Mouse (Mus musculus) urinary bladder, adult 2 months (tissue): ENCODE results near the gene Pigc. TPM values are rescaled to one million over a fixed set of nuclear protein-coding genes. Genes with fewer than 3 reads are reported as not detected.

Experiments used
- DNase-seq: peaks from one replicate; pipeline ENCODE4 v3.0.0; 2022; ENCODE audit warnings: low spot score
- polyA plus RNA-seq: library from polyadenylated mRNA; depleted of rRNA; stranded (reverse); fragments of >200 nt; gene quantifications from 2 replicates; pipeline ENCODE4 v1.2.3, GENCODE M21; 2012

Pigc gene
- polyA plus RNA-seq, 1 experiment = 26.1 TPM

- no peak for DNase-seq
These were observed 7.5 kb downstream of the Pigc start for GRCm38 (mm10) chr1:161976255-161977182.

DNA sequence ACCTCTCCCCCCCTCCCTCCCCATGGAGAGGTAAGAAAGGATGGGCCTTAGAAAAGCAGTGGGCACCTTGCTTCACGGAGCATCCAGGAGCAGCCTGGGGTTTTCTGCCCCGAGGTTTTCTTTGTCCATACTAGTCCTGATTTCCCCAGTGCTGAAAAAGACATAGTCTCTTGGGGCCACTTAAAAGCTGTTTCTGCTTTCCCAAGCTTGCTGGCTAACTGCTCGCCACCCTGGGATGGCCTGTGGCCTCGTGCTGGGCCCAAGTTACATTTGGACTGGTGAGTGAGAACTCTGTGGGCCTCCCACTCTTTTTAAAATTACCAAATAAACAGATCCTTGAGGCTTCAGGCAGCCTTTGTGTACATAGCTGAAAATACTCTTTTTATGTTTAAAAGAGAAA is 8.3 kb downstream of the Pigc start:
- DNase-seq = no peak

DNA sequence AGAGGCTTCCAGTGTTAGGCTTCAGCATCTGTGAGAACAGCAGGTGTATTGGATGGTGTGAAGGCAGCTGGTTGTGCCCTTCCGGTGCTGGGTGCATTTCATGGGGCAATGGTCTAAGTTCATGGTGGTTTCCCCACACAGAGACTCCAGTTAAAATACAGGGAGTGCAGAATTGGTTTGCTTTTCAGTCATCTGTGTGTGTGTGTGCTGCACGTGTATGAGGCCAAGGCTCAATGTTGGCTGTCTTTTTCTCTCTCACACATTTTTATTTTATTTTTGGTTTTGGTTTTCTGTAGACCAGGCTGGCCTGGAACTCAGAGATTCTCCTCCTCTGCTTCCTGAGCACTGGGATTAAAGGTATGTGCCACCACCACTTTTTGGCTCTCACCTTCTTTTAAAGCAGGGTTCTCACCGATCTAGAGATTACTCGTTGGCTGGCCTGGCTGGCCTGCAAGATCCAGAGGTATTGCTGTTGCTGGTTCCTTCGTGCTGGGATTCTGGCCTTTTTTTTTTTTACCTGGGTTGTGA is 9.3 kb downstream of the Pigc start:
- DNase-seq = no peak

GRCm38 (mm10) chr1:161979536-161979935 is 10.6 kb downstream of the Pigc start, which contains the start of gene 4930558K02Rik:
TSS of gene 4930558K02Rik (minus strand) at chr1:161979636.
- no peak for DNase-seq

DNA sequence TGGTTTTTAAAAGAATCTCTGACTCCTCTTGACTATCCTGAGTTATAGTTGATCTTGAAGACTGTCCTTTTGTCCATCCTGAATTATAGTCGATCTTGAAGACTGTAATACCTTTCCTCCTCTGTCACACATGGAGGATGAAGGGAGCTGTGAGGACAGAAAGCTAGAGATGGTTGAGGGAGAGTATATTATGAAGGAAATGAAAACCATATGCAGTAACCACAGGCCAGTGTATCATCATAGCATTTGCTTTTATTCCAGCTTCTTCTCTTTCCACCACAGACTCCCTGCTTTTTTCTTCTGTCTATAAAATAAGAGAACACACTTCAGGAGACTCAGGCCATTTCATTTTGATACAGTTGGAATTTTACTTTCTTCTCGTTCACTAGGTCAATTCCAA is 11.1 kb downstream of the Pigc start:
- DNase-seq = no peak

DNA sequence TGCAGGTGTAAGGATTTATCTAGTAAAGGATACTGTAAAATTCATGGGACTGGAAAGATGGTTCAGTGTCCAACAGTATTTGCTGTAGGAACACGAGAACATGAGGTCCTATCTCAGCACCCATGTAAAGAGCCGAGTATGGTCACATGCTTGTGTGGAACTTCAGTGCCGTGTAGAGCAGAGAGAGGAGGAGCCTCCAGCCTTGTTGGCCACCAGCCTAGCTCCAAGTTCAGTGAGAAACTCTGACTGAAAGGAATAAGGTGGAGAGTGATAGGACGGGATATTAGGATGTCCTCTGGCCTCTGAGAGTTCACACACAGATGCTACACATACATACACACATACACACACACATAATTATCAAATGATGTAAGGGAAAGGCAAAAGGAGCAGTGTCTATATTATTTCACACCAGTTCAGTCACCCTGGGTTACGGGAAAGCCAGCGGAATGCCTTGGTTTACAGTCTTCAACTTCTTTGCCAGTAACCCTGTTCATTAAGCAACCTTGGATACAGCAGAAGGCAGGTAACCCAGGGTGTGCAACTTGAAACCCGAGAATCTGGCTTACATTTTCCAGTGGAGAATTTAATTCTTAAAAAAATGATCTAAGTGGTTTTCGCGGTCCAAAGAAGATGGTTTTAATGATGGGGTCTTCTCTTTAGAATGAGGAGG is 11.8 kb downstream of the Pigc start:
- DNase-seq = no peak

GRCm38 (mm10) chr1:161983451-161983850 is 14.5 kb downstream of the Pigc start:
- DNase-seq = no peak

- no peak for DNase-seq
These were observed 15.1 kb downstream of the Pigc start for GRCm38 (mm10) chr1:161983979-161984566.

GRCm38 (mm10) chr1:161990684-161991578 is 21.9 kb downstream of the Pigc start:
- no peak for DNase-seq

DNA sequence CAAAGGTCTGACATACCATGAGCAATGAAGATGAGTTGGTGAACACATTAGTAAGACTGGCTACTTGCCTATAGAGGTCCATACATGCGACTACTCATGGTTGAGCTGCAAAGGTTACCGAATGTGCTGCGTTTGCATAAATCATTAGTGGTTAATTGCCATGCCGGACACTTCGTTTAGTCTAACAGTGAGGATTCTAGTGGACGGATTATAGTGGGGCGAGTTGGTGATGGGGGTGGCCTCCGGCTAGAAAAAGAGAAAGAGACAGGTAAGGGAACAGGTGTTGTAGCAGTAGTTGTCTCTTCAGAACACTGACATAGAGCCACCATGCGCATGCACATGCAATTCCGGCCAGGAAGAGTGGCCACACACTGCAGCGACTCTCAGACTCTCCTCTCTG is 22.9 kb downstream of the Pigc start:
- DNase-seq = no peak

DNA sequence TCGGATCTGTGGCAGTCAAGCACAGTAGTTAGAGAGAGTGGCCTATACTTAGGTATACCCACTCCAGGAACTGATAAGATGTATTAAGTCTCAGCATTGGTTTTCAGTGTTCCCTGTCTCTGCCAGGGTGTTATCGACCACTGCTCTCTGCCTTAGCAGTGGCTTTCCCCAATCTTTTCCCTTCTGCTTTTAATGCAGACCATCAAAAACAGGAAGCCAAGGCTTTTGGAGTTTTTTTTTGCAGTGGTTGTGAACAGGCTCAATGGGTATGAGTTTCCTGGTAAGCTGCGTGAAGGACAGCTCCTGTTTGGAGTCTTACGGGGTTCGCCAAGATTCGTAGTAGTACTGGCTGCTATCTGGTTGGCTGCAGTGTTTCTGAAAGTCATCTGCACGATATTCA is 23.4 kb downstream of the Pigc start:
- no peak for DNase-seq

- no peak for DNase-seq
These were observed 29.8 kb downstream of the Pigc start for GRCm38 (mm10) chr1:161998781-161999180.

GRCm38 (mm10) chr1:161999338-161999737 is 30.4 kb downstream of the Pigc start:
- DNase-seq = no peak

- DNase-seq = no peak
These were observed 30.9 kb downstream of the Pigc start for GRCm38 (mm10) chr1:161999882-162000371.

DNA sequence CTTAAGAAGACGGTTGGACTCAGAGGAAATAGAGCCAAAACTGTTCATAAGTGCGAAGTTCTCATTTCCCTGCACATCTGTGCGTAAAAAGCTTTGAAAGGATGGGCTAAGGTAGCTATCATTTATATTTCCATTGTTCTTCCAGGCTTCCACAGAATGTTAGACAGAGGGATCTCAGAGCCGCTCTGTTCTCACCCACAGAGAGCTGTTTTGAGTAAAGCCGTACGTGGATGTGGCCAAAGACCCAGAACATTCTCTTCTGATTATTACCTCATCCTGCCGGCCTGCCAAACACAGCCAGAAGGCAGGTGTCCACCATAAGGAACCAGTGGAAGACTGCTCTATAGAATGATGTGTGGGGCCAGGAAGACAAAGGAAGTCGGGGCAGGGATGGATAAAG is 32.3 kb downstream of the Pigc start:
- DNase-seq = no peak

GRCm38 (mm10) chr1:162003729-162004517 is 34.9 kb downstream of the Pigc start:
- no peak for DNase-seq

DNA sequence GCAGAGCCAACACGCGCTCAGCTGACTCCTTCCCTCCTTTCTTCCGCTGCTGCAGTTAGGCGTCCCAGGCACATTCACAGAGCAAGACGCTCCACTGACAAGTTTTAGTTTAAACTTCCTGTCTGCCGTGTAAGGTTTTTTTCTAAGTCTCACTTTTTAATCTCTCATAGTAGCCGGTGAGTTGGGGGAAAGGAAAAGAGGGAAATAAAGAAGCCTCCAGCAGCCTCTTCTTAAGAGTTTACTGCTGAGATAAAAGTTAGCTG is 35.5 kb downstream of the Pigc start:
- DNase-seq = no peak

GRCm38 (mm10) chr1:162004821-162005770 is 36.1 kb downstream of the Pigc start:
- no peak for DNase-seq

GRCm38 (mm10) chr1:162006109-162006508 is 37.1 kb downstream of the Pigc start:
- DNase-seq = no peak
